Mouse (Mus musculus): ENCODE measurements around the gene Uckl1. TPM values are rescaled to one million over a fixed set of nuclear protein-coding genes. Genes with fewer than 3 reads are reported as not detected.

Gene Uckl1
- polyA plus RNA-seq, 1 experiment, result 327 TPM

- Histone ChIP-seq H3K27ac (ENCODE audit: control insufficient read depth, insufficient read depth, low read length) (no peak overlapping the region), H3K4me3 (ENCODE audit: control insufficient read depth, insufficient read depth, low read length) (no peak overlapping the region), H3K4me1 (replicated peaks; ENCODE audit: control insufficient read depth, insufficient read depth, low read length) (peaks cover 9% of the 10 kb centered on the region), H3K36me3 (ENCODE audit: control insufficient read depth, insufficient read depth, low read length) (no peaks in the 10 kb centered on the region), H3K27me3 (ENCODE audit: control insufficient read depth, insufficient read depth, low read length) (no peaks in the 10 kb centered on the region)
- no peak for TF ChIP-seq CTCF (IDR thresholded peaks at IDR 0.05; ENCODE audit: borderline replicate concordance, control insufficient read depth, extremely low read depth, insufficient read depth, low read length, poor library complexity)
- TF ChIP-seq POLR2A (IDR thresholded peaks at IDR 0.05; ENCODE audit: control insufficient read depth, extremely low read depth, insufficient read depth, low read length, poor library complexity), result no peak
- no peak for DNase-seq
- 99% methylated on average over 2 of the region's 2 CpGs for WGBS
Measured at GRCm38 (mm10) chr2:181576613-181577012, 8.1 kb downstream of the Uckl1 start.

GRCm38 (mm10) chr2:181574921-181575545, 9.7 kb downstream of the Uckl1 start:
- no peak overlapping the region for H3K4me3 ChIP-seq (ENCODE audit: control insufficient read depth, insufficient read depth, low read length)
- H3K27me3 ChIP-seq (ENCODE audit: control insufficient read depth, insufficient read depth, low read length), result no peaks in the 10 kb centered on the region
- no peak for DNase-seq
- H3K27ac ChIP-seq (ENCODE audit: control insufficient read depth, insufficient read depth, low read length), result no peak overlapping the region
- WGBS, result 98% methylated on average over 7 of the region's 7 CpGs
- TF ChIP-seq POLR2A (IDR thresholded peaks at IDR 0.05; ENCODE audit: control insufficient read depth, extremely low read depth, insufficient read depth, low read length, poor library complexity) (no peak), CTCF (IDR thresholded peaks at IDR 0.05; ENCODE audit: borderline replicate concordance, control insufficient read depth, extremely low read depth, insufficient read depth, low read length, poor library complexity) (no peak)
- H3K4me1 ChIP-seq (replicated peaks; ENCODE audit: control insufficient read depth, insufficient read depth, low read length), result 0 out of 2 replicates have a peak, but pooled peaks cover 3% of the 10 kb centered on the region
- H3K36me3 ChIP-seq (ENCODE audit: control insufficient read depth, insufficient read depth, low read length), result no peaks in the 10 kb centered on the region

- Histone ChIP-seq H3K36me3 (ENCODE audit: control insufficient read depth, insufficient read depth, low read length) (no peaks in the 10 kb centered on the region), H3K4me3 (ENCODE audit: control insufficient read depth, insufficient read depth, low read length) (no peak overlapping the region), H3K4me1 (replicated peaks; ENCODE audit: control insufficient read depth, insufficient read depth, low read length) (0 out of 2 replicates have a peak, but pooled peaks cover 3% of the 10 kb centered on the region), H3K27ac (ENCODE audit: control insufficient read depth, insufficient read depth, low read length) (no peak overlapping the region), H3K27me3 (ENCODE audit: control insufficient read depth, insufficient read depth, low read length) (no peaks in the 10 kb centered on the region)
- no peak for DNase-seq
- WGBS, result 93% methylated on average over 9 of the region's 9 CpGs
- TF ChIP-seq POLR2A (IDR thresholded peaks at IDR 0.05; ENCODE audit: control insufficient read depth, extremely low read depth, insufficient read depth, low read length, poor library complexity), result no peak
- no peak for TF ChIP-seq CTCF (IDR thresholded peaks at IDR 0.05; ENCODE audit: borderline replicate concordance, control insufficient read depth, extremely low read depth, insufficient read depth, low read length, poor library complexity)
Measured at GRCm38 (mm10) chr2:181573961-181574360, 10.7 kb downstream of the Uckl1 start.

GRCm38 (mm10) chr2:181572921-181573920, 11.5 kb downstream of the Uckl1 start:
- DNase-seq, result no peak
- H3K27me3 ChIP-seq (ENCODE audit: control insufficient read depth, insufficient read depth, low read length), result no peaks in the 10 kb centered on the region
- H3K4me1 ChIP-seq (replicated peaks; ENCODE audit: control insufficient read depth, insufficient read depth, low read length), result 0 out of 2 replicates have a peak, but pooled peaks cover under 1% of the 10 kb centered on the region
- H3K4me3 ChIP-seq (ENCODE audit: control insufficient read depth, insufficient read depth, low read length), result no peak overlapping the region
- TF ChIP-seq CTCF (IDR thresholded peaks at IDR 0.05; ENCODE audit: borderline replicate concordance, control insufficient read depth, extremely low read depth, insufficient read depth, low read length, poor library complexity) (no peak), POLR2A (IDR thresholded peaks at IDR 0.05; ENCODE audit: control insufficient read depth, extremely low read depth, insufficient read depth, low read length, poor library complexity) (no peak)
- H3K27ac ChIP-seq (ENCODE audit: control insufficient read depth, insufficient read depth, low read length), result no peak overlapping the region
- 98% methylated on average over 15 of the region's 15 CpGs for WGBS
- no peaks in the 10 kb centered on the region for H3K36me3 ChIP-seq (ENCODE audit: control insufficient read depth, insufficient read depth, low read length)

- Histone ChIP-seq H3K27ac (ENCODE audit: control insufficient read depth, insufficient read depth, low read length) (no peak overlapping the region), H3K27me3 (ENCODE audit: control insufficient read depth, insufficient read depth, low read length) (no peaks in the 10 kb centered on the region), H3K36me3 (ENCODE audit: control insufficient read depth, insufficient read depth, low read length) (no peaks in the 10 kb centered on the region), H3K4me3 (ENCODE audit: control insufficient read depth, insufficient read depth, low read length) (no peak overlapping the region), H3K4me1 (replicated peaks; ENCODE audit: control insufficient read depth, insufficient read depth, low read length) (no peaks in the 10 kb centered on the region)
- 96% methylated on average over 11 of the region's 11 CpGs for WGBS
- TF ChIP-seq POLR2A (IDR thresholded peaks at IDR 0.05; ENCODE audit: control insufficient read depth, extremely low read depth, insufficient read depth, low read length, poor library complexity) (no peak), CTCF (IDR thresholded peaks at IDR 0.05; ENCODE audit: borderline replicate concordance, control insufficient read depth, extremely low read depth, insufficient read depth, low read length, poor library complexity) (no peak)
- no peak for DNase-seq
Measured at GRCm38 (mm10) chr2:181571941-181572670, 12.6 kb downstream of the Uckl1 start.
